Mouse (Mus musculus) neutrophil, adult 5-6 weeks (primary cell): ENCODE measurements around the gene Cela3b. TPM values are rescaled to one million over a fixed set of nuclear protein-coding genes. Genes with fewer than 3 reads are reported as not detected.

Experiments used
- ATAC-seq: fragments of 151-379, 151-347 bp; 2 replicates; pipeline ENCODE4 v1.8.0; 2017; ENCODE audit warnings: mild to moderate bottlenecking, moderate TSS enrichment; ENCODE audit not compliant: insufficient number of reproducible peaks, poor library complexity, low FRiP score, severe bottlenecking; ENCODE audit errors: extremely low read depth
- total RNA-seq: library from RNA; stranded (forward); fragments of 200-1000 nt; gene quantifications from 2 replicates; pipeline ENCODE4 v1.2.3, GENCODE M21; 2017

Gene Cela3b
- total RNA-seq, 1 experiment from 2014 or later: not detected

- ATAC-seq: no peak
These were observed 49.4 kb downstream of the Cela3b start for GRCm38 (mm10) chr4:137380702-137381605.

- no peak for ATAC-seq
These were observed 50.6 kb downstream of the Cela3b start for GRCm38 (mm10) chr4:137379713-137380255.

GRCm38 (mm10) chr4:137379085-137379484, 51.3 kb downstream of the Cela3b start:
- ATAC-seq: no peak

- ATAC-seq: no peak
These were observed 52.6 kb downstream of the Cela3b start for GRCm38 (mm10) chr4:137377526-137378304.

- no peak for ATAC-seq
These were observed 53.6 kb downstream of the Cela3b start for GRCm38 (mm10) chr4:137376778-137377177.

GRCm38 (mm10) chr4:137375314-137376278, 54.7 kb downstream of the Cela3b start:
- no peak for ATAC-seq

- peak; percentile 23; the same call in 1 of the 2 replicates for ATAC-seq
These were observed 56.6 kb downstream of the Cela3b start for GRCm38 (mm10) chr4:137373711-137374110.

- ATAC-seq: no peak
These were observed 58.5 kb downstream of the Cela3b start for GRCm38 (mm10) chr4:137371596-137372523.

Other genes with a start within 250 kb of the Cela3b start
- gene Wnt4, start 153.1 kb downstream of the Cela3b start, total RNA-seq: not detected in 2 replicates
- gene Cdc42, start 72.8 kb downstream of the Cela3b start, total RNA-seq: 728 and 734 TPM in 2 replicates
- gene Cela3a, start 20.7 kb downstream of the Cela3b start, total RNA-seq: not detected in 2 replicates
- gene 1700013G24Rik, start 22.7 kb upstream of the Cela3b start, total RNA-seq: not detected in 2 replicates
- 0.12 TPM in 2 replicates for gene Hspg2, start 38.2 kb upstream of the Cela3b start, total RNA-seq
- gene Ldlrad2, start 144.0 kb upstream of the Cela3b start, total RNA-seq: not detected in 2 replicates
- 185 and 190 TPM in 2 replicates for gene Usp48, start 163.2 kb upstream of the Cela3b start, total RNA-seq
- gene Rap1gap, start 234.2 kb upstream of the Cela3b start, total RNA-seq: 0.47 and 3.3 TPM in 2 replicates